Mouse (Mus musculus) layer of hippocampus, adult 2 months (tissue): ENCODE data around the gene Mical3. TPM values are rescaled to one million over a fixed set of nuclear protein-coding genes. Genes with fewer than 3 reads are reported as not detected.

Experiments used
- DNase-seq, 2 experiments: peaks; one replicate each; pipeline ENCODE4 v3.0.0; 2022; ENCODE audit warnings: low spot score in 2 of 2
- H3K27ac ChIP-seq: fragments of 200-600 bp; 2 replicates; pipeline ENCODE4 v1.8.1; 2022
- H3K4me3 ChIP-seq: fragments of 200-600 bp; 2 replicates; pipeline ENCODE4 v1.8.1; 2022; ENCODE audit warnings: mild to moderate bottlenecking
- CTCF ChIP-seq: fragments of 200-600 bp; conservative IDR thresholded peaks from 2 replicates; pipeline ENCODE4 v1.8.1; 2022; ENCODE audit warnings: antibody characterized with exemption, mild to moderate bottlenecking, moderate library complexity
- total RNA-seq, 2 experiments: library from RNA; stranded (reverse); gene quantifications; 2 replicates each; pipeline ENCODE4 v1.2.3; 2021

Mical3 gene
- total RNA-seq, 2 experiments from 2014 or later = 89.5 to 94.6 TPM

DNA sequence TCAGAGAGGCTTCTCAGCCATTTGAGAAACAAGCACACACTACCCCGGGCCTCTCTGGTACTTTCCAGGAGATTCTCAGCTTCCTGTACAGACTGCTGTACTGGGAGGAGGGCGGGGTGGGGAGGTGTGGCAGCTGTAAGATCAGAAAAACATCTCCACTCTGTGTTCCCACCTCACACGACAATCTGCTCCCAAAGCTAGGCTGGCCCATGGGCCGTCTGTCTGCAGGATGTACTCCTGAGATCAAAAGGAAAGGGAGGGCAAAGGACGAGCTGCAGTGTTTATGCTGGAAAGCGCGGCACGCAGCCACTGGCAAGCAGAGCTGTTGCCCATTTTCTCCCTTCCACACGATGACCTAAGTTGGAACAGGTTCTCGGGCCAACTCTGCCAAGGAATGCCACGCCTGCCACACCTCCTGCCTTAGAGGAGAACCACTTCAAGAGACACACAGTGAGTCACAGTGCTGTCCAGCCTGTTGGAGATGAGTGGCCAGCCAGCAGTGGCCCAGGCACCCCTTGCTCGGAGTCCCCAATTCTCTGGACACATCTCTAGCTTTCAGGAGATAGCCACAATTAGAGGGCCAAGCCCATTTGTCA is 113.3 kb downstream of the Mical3 start:
- Histone ChIP-seq H3K4me3 (no peak overlapping the region), H3K27ac (0 out of 2 replicates have a peak overlapping the region, but pooled peaks have one; percentile 4)
- no peak for DNase-seq
- TF ChIP-seq CTCF = no peak

DNA sequence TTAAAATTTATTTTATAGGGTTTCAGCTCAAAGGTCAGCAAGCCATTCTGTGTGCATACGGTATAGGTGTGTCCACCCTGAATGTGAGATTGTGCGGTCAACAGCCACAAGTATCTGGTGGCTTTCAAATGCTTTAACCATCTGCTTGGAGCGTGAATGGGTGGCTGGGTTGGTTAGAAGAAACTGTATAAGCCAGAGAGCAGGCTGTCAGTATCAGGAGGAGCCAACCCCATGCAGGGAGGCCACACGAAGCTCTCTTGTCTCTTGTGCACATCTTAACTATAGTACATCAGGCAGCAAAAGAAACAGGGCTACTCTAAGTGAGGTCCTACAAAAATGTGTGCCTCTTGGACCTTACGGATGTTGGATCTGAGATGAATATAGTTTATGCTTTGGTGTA is 114.7 kb downstream of the Mical3 start:
- Histone ChIP-seq H3K4me3 (no peak overlapping the region), H3K27ac (no peak overlapping the region)
- no peak for TF ChIP-seq CTCF
- no peak for DNase-seq

DNA sequence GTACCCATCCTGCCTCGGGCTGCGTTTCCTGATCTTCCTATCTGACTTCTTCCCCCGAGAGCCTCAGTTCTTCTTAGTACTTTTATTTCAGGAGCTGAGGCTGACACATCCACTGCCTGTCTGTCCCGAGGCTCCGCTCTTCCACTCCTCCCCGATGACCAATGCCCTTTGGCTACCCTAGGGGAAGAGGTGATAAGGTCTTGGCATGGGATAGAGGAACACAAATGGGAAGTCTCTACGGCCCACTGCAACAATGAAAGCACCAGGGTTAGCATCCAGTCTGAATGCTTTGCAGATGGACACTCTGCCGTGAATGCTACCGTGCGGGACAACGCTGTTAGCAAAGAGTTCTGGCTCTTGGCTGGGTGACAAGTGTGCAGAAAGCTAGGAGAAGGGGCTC is 116.5 kb downstream of the Mical3 start:
- no peak for TF ChIP-seq CTCF
- no peak for DNase-seq
- Histone ChIP-seq H3K27ac (no peak overlapping the region), H3K4me3 (no peak overlapping the region)

DNA sequence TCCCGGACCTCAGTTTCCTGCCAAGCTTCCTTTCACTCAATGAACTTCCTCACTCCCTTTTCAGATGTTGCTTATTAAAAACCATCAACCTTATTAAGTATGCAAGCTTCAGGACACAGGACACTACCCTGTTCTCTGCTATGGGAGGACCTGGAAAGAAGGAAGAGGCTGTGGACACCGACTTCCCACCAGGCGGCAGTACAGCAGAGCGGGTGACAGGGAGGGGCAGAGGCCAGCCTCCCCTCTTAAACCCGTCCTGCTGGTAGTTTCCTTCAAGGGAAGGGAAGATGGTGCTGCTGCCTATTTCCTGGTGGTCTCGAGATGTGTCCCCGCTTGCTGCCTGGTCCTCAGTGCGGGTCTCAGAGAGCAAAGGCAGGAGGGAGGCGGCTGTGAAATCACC is 117.0 kb downstream of the Mical3 start:
- DNase-seq = peak in 1 of 2 experiments; percentile 57
- TF ChIP-seq CTCF = peak; percentile 82
- no peak overlapping the region for H3K27ac ChIP-seq
- no peak overlapping the region for H3K4me3 ChIP-seq

DNA sequence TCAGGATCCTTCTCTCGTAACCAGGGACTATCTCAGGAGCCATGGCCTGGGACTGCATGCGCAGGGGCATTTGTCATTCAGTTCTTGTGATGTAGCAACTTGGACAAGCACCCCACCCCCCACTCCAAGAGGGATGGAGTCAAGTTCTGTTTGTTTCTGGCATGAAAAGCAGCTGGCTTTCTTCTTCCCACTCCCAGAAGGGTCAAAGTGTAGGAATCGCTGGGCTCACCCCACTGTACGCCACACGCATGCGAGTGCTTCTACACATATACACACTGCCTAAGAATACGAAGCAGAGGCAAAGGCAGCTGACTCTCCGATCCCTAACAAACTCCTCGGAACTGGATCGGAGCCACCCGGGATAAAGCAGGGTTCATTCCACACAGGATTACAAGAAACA is 119.1 kb downstream of the Mical3 start:
- H3K27ac ChIP-seq = no peak overlapping the region
- H3K4me3 ChIP-seq = no peak overlapping the region
- no peak for DNase-seq
- TF ChIP-seq CTCF = no peak

DNA sequence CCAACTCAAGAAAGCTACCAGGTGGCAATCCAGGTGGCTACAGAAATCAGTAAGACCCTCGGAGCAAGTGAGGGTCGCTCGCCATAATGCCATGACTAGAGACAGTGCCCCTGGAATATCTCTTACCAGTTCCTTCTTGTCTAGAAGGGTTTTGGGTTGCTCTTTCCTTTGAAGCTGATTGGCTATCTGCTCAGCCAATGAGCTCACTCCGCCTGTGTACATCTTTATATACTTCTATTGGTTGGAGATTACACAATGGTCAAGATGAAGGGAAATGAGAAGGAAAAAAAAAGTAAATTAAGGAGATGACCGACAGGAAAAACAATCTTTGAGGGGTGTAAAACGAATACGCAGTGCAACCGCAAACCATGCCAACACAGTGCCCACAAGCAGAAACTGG is 121.1 kb downstream of the Mical3 start:
- no peak for TF ChIP-seq CTCF
- H3K4me3 ChIP-seq = no peak overlapping the region
- DNase-seq = no peak
- H3K27ac ChIP-seq = no peak overlapping the region

DNA sequence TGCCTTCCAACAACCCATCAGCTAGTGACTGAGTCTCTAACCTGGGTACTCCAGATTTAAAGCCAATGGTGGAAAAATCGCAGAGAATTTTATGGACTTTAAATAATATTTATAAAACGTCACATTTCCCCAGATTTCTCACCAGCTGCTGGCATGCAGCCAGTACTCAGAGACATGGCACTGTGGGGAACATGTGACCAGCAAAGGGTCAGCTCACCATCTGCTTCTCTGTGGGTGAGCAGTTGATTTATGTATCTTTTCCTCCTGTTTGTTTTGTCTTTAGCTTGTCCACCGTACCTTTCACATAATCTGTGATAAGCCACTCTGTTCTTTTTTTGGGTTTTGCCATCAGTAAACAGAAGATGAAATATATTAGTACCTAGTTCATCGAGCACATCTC is 125.8 kb downstream of the Mical3 start:
- H3K4me3 ChIP-seq = no peak overlapping the region
- no peak overlapping the region for H3K27ac ChIP-seq
- no peak for TF ChIP-seq CTCF
- DNase-seq = no peak

DNA sequence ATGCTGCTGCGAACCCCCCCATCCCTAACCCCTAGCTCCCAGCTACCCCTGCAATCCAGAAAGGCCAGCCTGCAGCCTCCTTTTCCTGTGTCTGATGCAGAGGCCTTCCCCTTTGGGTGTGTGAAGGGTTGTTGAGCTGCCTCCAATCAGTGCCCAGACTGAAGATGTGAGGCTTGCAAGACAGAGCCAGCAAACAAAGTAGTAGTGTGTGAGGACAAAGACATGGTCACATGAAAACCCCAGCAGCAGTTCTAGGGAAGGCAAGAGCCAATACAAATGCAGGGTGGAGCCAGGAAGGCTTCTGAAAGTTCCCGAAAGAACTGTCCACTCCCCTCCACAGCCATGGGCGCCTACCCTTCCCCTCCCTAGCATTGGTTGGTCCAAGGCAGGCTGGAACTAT is 127.8 kb downstream of the Mical3 start:
- no peak for TF ChIP-seq CTCF
- peak in 1 of 2 experiments; percentile 13 for DNase-seq
- no peak overlapping the region for H3K4me3 ChIP-seq
- H3K27ac ChIP-seq = peak overlapping the region; percentile 61

DNA sequence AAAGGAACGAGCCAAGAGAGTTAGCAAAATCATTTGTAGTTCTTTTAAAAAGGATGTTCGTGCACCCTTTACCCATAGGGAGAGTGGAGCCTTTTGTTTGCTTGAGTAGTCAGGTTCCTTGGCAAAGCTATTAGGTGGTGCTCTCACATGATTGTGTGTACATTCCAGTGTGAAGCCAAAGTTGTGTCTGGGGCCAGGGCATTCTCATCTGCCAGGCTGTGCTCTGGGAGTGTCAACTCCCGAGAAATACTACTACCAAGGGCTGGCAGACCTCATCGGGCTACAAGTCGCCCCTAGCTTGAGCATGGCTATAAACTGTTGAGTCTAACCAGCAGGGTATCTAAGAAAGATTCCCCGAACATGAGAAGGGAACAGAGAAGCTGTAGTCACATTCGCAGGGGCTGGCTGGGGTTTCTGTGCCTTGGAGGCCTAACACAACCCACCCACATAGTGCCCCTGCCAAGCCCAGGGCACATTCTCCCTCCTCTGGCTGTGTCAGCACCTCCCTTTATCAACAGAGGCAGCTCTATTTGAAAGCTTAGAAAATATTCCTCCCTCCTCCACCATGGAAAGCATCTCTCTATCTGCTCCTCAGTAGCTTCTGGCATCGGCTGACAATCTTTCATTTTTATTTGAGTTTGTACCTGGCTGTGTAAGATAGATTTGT is 130.8 kb downstream of the Mical3 start:
- no peak for TF ChIP-seq CTCF
- Histone ChIP-seq H3K27ac (no peak overlapping the region), H3K4me3 (no peak overlapping the region)
- no peak for DNase-seq

DNA sequence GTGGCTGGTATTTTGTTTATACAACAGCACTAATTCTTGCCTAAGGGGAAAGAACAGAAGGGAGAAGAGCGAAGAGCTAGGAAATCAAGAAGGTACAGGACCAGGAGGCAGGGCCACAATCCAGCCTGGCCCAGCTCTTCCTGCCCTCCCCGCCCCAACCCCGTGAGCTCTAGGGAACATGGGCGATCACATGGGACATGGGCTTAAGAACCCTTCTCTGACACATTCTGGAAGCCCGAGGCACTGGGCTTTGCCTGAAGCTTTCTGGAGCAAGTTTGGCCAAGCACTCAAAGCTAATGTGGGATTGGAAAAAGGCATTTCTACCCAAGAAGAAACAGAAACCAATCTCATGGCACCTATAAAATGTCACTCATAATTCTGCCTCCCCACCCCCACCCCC is 131.7 kb downstream of the Mical3 start:
- H3K27ac ChIP-seq = no peak overlapping the region
- DNase-seq = no peak
- no peak overlapping the region for H3K4me3 ChIP-seq
- no peak for TF ChIP-seq CTCF

DNA sequence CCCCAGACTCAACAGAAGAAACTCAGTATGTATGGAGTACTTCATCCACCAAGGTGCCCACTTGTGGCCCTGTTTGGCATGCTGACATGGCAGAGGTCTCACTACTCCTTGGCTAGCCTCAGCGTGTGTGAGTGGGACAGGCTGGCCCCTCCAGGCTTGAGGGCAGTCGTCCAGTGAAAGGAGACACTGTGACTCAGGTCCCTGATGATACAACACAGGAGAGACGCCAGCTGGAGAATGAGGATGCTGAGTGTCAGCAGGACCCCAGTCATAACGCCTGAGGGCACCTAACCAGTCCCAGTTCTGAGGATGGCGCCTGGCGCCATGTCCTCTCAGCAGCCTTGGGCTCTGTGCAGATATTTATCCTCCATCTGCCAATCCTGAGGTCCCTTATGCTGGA is 134.2 kb downstream of the Mical3 start:
- H3K4me3 ChIP-seq = no peak overlapping the region
- no peak for TF ChIP-seq CTCF
- no peak for DNase-seq
- H3K27ac ChIP-seq = no peak overlapping the region

DNA sequence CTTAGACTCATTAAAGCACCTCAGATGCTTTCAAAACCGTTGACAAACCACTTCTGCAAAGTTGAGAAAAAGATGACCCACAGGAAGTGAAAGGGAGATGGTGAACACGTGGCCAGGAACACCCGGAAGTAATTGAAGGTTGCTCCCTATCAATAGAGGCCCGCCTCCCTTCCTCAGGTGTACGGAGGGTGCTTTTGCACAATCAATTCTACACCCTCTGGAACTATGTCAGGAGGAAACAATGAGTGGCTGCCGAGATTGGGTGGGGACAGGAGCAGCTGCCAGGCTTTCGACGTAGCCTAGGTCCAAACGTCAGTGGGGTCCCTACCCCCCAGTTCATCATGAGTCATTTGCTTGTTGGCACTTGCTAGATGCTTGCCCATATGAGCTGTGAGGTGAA is 135.3 kb downstream of the Mical3 start:
- no peak overlapping the region for H3K27ac ChIP-seq
- TF ChIP-seq CTCF = no peak
- H3K4me3 ChIP-seq = no peak overlapping the region
- no peak for DNase-seq

DNA sequence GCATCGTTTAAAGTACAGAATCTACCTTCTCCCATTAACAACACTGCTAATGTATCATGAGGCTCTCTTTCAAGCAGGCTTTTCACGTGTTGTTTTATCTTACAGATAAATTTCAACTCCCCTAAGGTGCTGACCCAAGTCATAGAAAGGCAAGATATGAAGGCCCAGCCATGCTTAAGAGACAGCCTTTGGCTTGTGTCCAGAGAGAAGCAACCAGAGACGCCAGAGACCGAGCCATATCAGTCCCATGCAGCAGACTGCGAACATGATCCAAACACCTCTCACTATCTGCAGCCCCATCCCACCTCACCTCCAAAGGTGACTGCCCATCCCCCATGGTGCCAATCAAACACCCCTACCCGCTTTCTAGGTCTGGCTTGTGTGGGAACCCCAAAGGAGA is 138.9 kb downstream of the Mical3 start:
- no peak for DNase-seq
- Histone ChIP-seq H3K27ac (no peak overlapping the region), H3K4me3 (no peak overlapping the region)
- no peak for TF ChIP-seq CTCF

DNA sequence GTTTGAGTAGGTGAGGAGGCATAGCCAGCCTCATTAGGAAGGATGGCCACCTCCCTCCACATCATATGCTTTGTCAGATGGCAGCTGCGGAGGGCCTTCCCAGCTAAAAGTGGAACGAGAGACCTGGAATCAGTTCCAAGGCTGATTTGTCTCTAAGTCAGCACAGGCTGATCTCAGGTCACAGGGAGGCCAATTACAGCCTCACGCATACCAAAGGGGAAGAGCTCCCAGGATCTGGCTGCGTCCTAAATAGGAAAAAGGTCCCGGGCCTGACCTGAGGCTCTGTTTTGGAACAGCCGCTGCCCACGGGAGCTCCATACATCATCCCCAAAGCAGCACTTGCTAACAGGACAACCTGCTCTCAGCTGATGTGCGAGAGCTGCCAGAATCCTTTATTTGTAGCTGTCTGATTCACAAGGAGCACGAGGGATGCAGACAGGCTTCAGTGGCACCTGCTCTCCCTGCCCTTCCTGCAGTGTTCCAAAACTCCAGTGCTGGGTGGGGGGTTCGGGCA is 143.2 kb downstream of the Mical3 start:
- no peak for TF ChIP-seq CTCF
- peak overlapping the region; percentile 59; the same call in 1 of the 2 replicates for H3K27ac ChIP-seq
- no peak overlapping the region for H3K4me3 ChIP-seq
- peak in 1 of 2 experiments; percentile 14 for DNase-seq
